Mouse (Mus musculus): ENCODE measurements at regions not wholly inside any gene's neighbourhood (a gene's known extent, or its start where the extent isn't known, plus 50 kb on each side); places are given as distances from the start of the nearest gene placed in this dataset.

GRCm38 (mm10) chr3:18868117-18868739 is 760.2 kb downstream of the 1700064H15Rik start:
- no peaks in the 10 kb centered on the region for H3K36me3 ChIP-seq (replicated peaks)
- H3K4me1 ChIP-seq (ENCODE audit: insufficient read depth, low read depth, low read length): no peaks in the 10 kb centered on the region
- ATAC-seq (ENCODE audit: extremely low read depth, insufficient number of reproducible peaks, low FRiP score, poor library complexity, severe bottlenecking) (no peak), DNase-seq (ENCODE audit: low spot score) (no peak)
- no peak for TF ChIP-seq GATA2 (IDR thresholded peaks at IDR 0.05; ENCODE audit: borderline replicate concordance, low read depth, low read length)
- TF ChIP-seq GATA1 (IDR thresholded peaks at IDR 0.05; ENCODE audit: borderline replicate concordance, low read length): no peak
- TF ChIP-seq CTCF (IDR thresholded peaks at IDR 0.05; ENCODE audit: low read depth, low read length): no peak
- TF ChIP-seq TAL1 (conservative IDR thresholded peaks at IDR 0.05; ENCODE audit: low read depth, low read length): no peak
- no peak for TF ChIP-seq POLR2AphosphoS5 (IDR thresholded peaks at IDR 0.05; ENCODE audit: insufficient replicate concordance, low read depth, low read length)
- no peaks in the 10 kb centered on the region for H3K27me3 ChIP-seq (ENCODE audit: insufficient read depth, low read length)
- H3K4me3 ChIP-seq (ENCODE audit: low read depth, low read length): no peak overlapping the region
- no peaks in the 10 kb centered on the region for H3K9me3 ChIP-seq (replicated peaks)

DNA sequence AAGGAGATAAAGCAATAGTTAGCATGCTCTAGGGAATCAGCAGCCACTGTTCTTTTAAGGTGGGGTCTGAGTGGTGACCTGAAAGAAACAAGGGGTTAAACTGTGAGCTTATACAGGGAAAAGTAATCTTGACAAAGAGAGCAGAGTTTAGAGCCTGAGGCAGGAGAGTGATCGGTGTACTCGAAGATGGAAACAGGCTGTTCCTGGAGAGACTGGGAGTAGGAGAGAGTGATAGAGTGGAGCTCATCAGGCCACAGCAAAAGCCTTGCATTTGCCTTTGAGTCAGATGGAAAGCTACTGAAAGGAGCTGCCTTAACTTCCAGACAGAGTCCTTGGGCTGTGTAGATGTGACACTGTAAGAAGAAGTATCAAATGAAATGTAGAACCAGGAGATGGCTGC is 759.7 kb downstream of the 1700064H15Rik start:
- H3K36me3 ChIP-seq (replicated peaks): no peaks in the 10 kb centered on the region
- DNase-seq (ENCODE audit: low spot score) (no peak), ATAC-seq (ENCODE audit: extremely low read depth, insufficient number of reproducible peaks, low FRiP score, poor library complexity, severe bottlenecking) (no peak)
- H3K4me3 ChIP-seq (ENCODE audit: low read depth, low read length): no peak overlapping the region
- H3K4me1 ChIP-seq (ENCODE audit: insufficient read depth, low read depth, low read length): no peaks in the 10 kb centered on the region
- H3K27me3 ChIP-seq (ENCODE audit: insufficient read depth, low read length): no peaks in the 10 kb centered on the region
- no peaks in the 10 kb centered on the region for H3K9me3 ChIP-seq (replicated peaks)
- TF ChIP-seq POLR2AphosphoS5 (IDR thresholded peaks at IDR 0.05; ENCODE audit: insufficient replicate concordance, low read depth, low read length) (no peak), CTCF (IDR thresholded peaks at IDR 0.05; ENCODE audit: low read depth, low read length) (no peak), GATA1 (IDR thresholded peaks at IDR 0.05; ENCODE audit: borderline replicate concordance, low read length) (no peak), TAL1 (conservative IDR thresholded peaks at IDR 0.05; ENCODE audit: low read depth, low read length) (no peak), GATA2 (IDR thresholded peaks at IDR 0.05; ENCODE audit: borderline replicate concordance, low read depth, low read length) (no peak)

DNA sequence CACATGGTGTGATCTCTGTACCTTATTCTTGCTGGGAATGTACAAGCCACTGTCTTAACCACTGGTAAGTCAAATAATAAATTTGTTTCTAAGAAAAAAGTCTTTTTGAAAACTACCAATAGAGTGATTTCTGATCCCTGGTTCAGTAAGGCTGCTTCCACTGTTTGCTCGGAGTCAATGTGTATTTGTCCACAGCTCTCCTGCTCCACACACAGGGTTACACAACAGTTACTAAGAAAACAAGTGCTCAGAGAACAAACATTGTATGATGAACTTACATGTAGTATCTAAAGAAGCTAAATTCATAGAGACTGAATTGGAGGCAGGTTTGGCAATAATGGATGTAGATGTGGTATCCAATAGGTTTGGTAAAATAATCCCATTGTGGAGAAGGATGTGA is 751.4 kb downstream of the 1700064H15Rik start:
- TF ChIP-seq TAL1 (conservative IDR thresholded peaks at IDR 0.05; ENCODE audit: low read depth, low read length): no peak
- no peak for TF ChIP-seq CTCF (IDR thresholded peaks at IDR 0.05; ENCODE audit: low read depth, low read length)
- no peak for TF ChIP-seq GATA2 (IDR thresholded peaks at IDR 0.05; ENCODE audit: borderline replicate concordance, low read depth, low read length)
- TF ChIP-seq GATA1 (IDR thresholded peaks at IDR 0.05; ENCODE audit: borderline replicate concordance, low read length): no peak
- no peak for TF ChIP-seq POLR2AphosphoS5 (IDR thresholded peaks at IDR 0.05; ENCODE audit: insufficient replicate concordance, low read depth, low read length)
- Histone ChIP-seq H3K27me3 (ENCODE audit: insufficient read depth, low read length) (no peaks in the 10 kb centered on the region), H3K36me3 (replicated peaks) (no peaks in the 10 kb centered on the region), H3K4me1 (ENCODE audit: insufficient read depth, low read depth, low read length) (no peaks in the 10 kb centered on the region), H3K9me3 (replicated peaks) (no peaks in the 10 kb centered on the region), H3K4me3 (ENCODE audit: low read depth, low read length) (no peak overlapping the region)
- DNase-seq (ENCODE audit: low spot score) (no peak), ATAC-seq (ENCODE audit: extremely low read depth, insufficient number of reproducible peaks, low FRiP score, poor library complexity, severe bottlenecking) (no peak)

- no peak for ATAC-seq (ENCODE audit: extremely low read depth, insufficient number of reproducible peaks, low FRiP score, poor library complexity, severe bottlenecking)
- Histone ChIP-seq H3K4me3 (ENCODE audit: low read depth, low read length) (no peak overlapping the region), H3K4me1 (ENCODE audit: insufficient read depth, low read depth, low read length) (no peaks in the 10 kb centered on the region), H3K27me3 (ENCODE audit: insufficient read depth, low read length) (no peaks in the 10 kb centered on the region), H3K9me3 (replicated peaks) (no peaks in the 10 kb centered on the region), H3K36me3 (replicated peaks) (no peaks in the 10 kb centered on the region)
- no peak for DNase-seq (ENCODE audit: low spot score)
- TF ChIP-seq GATA2 (IDR thresholded peaks at IDR 0.05; ENCODE audit: borderline replicate concordance, low read depth, low read length) (no peak), POLR2AphosphoS5 (IDR thresholded peaks at IDR 0.05; ENCODE audit: insufficient replicate concordance, low read depth, low read length) (no peak), CTCF (IDR thresholded peaks at IDR 0.05; ENCODE audit: low read depth, low read length) (no peak), GATA1 (IDR thresholded peaks at IDR 0.05; ENCODE audit: borderline replicate concordance, low read length) (no peak), TAL1 (conservative IDR thresholded peaks at IDR 0.05; ENCODE audit: low read depth, low read length) (no peak)
These were observed 750.9 kb downstream of the 1700064H15Rik start for GRCm38 (mm10) chr3:18877572-18877971.

DNA sequence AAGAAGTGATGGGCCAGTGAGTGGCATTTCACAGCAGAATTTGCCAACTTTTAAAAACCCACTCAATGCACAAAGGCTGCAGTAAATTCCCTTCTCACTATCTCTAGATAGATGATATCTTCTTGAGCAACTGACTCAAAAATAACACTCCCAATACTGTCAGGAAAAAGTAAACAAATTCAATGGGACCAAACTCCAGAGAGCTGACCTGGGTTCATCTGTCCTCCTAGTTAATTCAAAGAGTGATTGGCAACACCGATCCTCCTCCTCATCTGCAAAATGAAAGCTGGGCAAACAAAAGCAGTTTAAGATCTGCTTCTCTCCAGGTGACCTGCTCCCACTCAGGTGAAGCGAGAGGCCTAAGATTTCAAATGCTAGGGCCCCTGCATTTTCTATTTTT is 747.3 kb downstream of the 1700064H15Rik start:
- TF ChIP-seq CTCF (IDR thresholded peaks at IDR 0.05; ENCODE audit: low read depth, low read length): no peak
- TF ChIP-seq TAL1 (conservative IDR thresholded peaks at IDR 0.05; ENCODE audit: low read depth, low read length): no peak
- no peak for TF ChIP-seq GATA1 (IDR thresholded peaks at IDR 0.05; ENCODE audit: borderline replicate concordance, low read length)
- TF ChIP-seq GATA2 (IDR thresholded peaks at IDR 0.05; ENCODE audit: borderline replicate concordance, low read depth, low read length): no peak
- TF ChIP-seq POLR2AphosphoS5 (IDR thresholded peaks at IDR 0.05; ENCODE audit: insufficient replicate concordance, low read depth, low read length): no peak
- DNase-seq (ENCODE audit: low spot score): no peak
- Histone ChIP-seq H3K4me1 (ENCODE audit: insufficient read depth, low read depth, low read length) (no peaks in the 10 kb centered on the region), H3K27me3 (ENCODE audit: insufficient read depth, low read length) (0 out of 2 replicates have a peak, but pooled peaks cover 4% of the 10 kb centered on the region), H3K36me3 (replicated peaks) (no peaks in the 10 kb centered on the region), H3K4me3 (ENCODE audit: low read depth, low read length) (no peak overlapping the region), H3K9me3 (replicated peaks) (no peaks in the 10 kb centered on the region)
- ATAC-seq (ENCODE audit: extremely low read depth, insufficient number of reproducible peaks, low FRiP score, poor library complexity, severe bottlenecking): no peak

- no peaks in the 10 kb centered on the region for H3K36me3 ChIP-seq (replicated peaks)
- no peak for TF ChIP-seq GATA2 (IDR thresholded peaks at IDR 0.05; ENCODE audit: borderline replicate concordance, low read depth, low read length)
- TF ChIP-seq TAL1 (conservative IDR thresholded peaks at IDR 0.05; ENCODE audit: low read depth, low read length): no peak
- TF ChIP-seq POLR2AphosphoS5 (IDR thresholded peaks at IDR 0.05; ENCODE audit: insufficient replicate concordance, low read depth, low read length): no peak
- TF ChIP-seq CTCF (IDR thresholded peaks at IDR 0.05; ENCODE audit: low read depth, low read length): no peak
- no peak for TF ChIP-seq GATA1 (IDR thresholded peaks at IDR 0.05; ENCODE audit: borderline replicate concordance, low read length)
- ATAC-seq (ENCODE audit: extremely low read depth, insufficient number of reproducible peaks, low FRiP score, poor library complexity, severe bottlenecking): no peak
These were observed 735.7 kb downstream of the 1700064H15Rik start for GRCm38 (mm10) chr3:18892813-18893212.

More at GRCm38 (mm10) chr3:18892813-18893212, 735.7 kb downstream of the 1700064H15Rik start:
- Histone ChIP-seq H3K4me3 (ENCODE audit: low read depth, low read length) (no peak overlapping the region), H3K9me3 (replicated peaks) (no peaks in the 10 kb centered on the region), H3K4me1 (ENCODE audit: insufficient read depth, low read depth, low read length) (no peaks in the 10 kb centered on the region), H3K27me3 (ENCODE audit: insufficient read depth, low read length) (no peaks in the 10 kb centered on the region)
- no peak for DNase-seq (ENCODE audit: low spot score)
